Mouse (Mus musculus) heart, postnatal 0 days (tissue): ENCODE measurements at regions not wholly inside any gene's neighbourhood (a gene's known extent, or its start where the extent isn't known, plus 50 kb on each side); places are given as distances from the start of the nearest gene placed in this dataset.

Source experiments
- CTCF ChIP-seq: IDR thresholded peaks from 2 replicates; pipeline ENCODE4 v1.5.1; 2016; ENCODE audit warnings: antibody characterized with exemption, control low read depth, low read depth
- EP300 ChIP-seq: IDR thresholded peaks from 2 replicates; pipeline ENCODE4 v1.6.1; 2016; ENCODE audit warnings: antibody characterized with exemption, low read depth

DNA sequence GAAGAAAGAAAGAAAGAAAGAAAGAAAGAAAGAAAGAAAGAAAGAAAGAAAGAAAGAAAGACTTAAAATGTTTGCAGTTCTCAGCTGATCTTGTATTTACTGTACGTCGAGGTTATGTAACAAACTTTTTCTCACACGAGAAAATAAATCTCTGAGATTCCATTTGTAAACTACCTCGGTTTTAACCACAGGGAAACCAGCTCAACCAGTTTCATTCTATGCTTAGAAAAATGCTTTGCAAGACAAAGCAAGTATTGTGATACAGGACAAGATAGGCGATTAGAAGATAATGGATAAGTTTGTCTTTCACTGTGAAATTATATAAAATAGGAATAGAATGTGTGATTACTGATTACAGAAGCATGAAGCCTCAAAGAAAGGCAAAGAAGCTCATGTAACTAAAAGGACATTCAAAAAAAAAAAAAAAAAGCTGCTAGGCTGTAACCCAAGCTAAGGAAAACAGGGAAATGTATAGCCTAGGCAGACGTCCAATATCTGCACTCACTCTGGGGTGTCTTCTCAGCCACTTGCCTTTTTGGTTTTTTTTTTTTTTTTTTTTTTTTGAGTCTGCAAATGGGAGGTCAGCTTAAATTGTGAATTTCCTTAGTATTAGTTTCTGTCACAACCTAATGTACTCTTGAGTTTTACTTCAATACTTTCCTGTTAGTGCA, 368.3 kb downstream of the Efnb2 start:
- TF ChIP-seq CTCF: no peak
- TF ChIP-seq EP300: no peak
